Mouse (Mus musculus): ENCODE measurements around the gene Arrdc3.

Arrdc3 gene

GRCm38 (mm10) chr13:80921593-80922327, 38.6 kb downstream of the Arrdc3 start:
- no peak for DNase-seq

DNA sequence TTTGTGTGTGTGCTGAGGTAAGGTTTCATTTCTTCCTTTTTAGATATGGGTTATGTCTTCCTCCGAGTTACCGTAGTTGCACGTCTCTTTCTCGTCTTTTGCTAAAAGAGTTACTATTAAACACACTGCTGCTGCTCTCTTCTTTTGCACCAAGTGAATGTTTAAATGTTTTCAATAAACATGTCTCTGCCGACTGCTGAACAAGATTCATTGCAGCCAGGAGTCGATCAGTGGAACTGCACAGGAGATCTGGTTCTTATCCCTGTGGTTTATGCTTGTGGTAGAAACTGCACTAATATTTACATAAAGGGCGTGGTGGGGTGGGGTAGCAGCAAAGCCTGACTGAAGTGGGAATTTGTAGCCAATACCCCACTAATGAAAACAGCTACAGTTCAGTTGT, 45.0 kb downstream of the Arrdc3 start:
- DNase-seq: no peak

DNA sequence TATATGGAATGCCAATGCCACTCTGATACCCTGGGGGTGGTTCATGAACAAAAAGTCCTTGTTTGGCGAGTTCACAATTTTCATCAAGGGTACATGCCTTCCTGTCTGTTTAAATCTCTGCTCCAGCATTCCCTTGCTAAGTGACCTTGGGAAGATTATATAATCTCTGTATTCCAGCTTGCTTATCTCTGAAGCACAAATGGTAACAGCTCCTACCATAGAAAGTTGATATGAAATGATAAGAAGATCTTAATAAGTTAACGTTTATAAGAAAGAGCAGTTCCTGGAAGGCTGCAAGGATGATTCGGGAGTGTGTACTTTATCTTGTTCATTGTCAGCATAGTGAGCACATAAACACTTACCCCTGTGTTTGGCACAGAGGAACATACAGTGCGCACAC, 46.8 kb downstream of the Arrdc3 start:
- DNase-seq: no peak

DNA sequence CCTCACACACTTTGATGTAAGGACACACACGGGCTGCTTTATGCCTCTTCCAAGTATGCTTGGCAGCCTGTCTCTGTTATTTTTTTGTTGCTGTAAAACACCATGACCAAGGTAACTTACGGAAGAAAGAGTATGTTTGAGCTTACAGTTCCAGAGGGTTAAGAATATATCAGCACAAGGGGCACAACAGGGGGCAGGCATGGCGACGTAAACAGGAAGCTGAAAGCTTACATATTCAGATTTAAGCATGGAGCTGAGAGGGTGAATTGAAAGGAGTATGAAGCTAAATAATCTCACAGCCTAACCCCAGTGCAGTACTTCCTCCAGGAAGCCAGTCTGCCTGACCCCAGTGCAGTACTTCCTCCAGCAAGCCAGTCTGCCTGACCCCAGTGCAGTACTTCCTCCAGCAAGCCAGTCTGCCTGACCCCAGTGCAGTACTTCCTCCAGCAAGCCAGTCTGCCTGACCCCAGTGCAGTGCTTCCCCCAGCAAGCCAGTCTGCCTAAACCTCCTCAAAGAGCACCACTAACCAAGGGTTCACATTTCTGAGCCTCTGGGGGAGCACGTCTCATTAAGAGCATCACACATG, 49.7 kb downstream of the Arrdc3 start:
- DNase-seq: no peak

GRCm38 (mm10) chr13:80936426-80936825, 53.2 kb downstream of the Arrdc3 start:
- no peak for DNase-seq

- DNase-seq: no peak
Observed at GRCm38 (mm10) chr13:80939228-80939627, 56.0 kb downstream of the Arrdc3 start.

- no peak for DNase-seq
Observed at GRCm38 (mm10) chr13:80939866-80940265, 56.7 kb downstream of the Arrdc3 start.

GRCm38 (mm10) chr13:80940421-80940820, 57.2 kb downstream of the Arrdc3 start:
- DNase-seq: peak; percentile 22

DNA sequence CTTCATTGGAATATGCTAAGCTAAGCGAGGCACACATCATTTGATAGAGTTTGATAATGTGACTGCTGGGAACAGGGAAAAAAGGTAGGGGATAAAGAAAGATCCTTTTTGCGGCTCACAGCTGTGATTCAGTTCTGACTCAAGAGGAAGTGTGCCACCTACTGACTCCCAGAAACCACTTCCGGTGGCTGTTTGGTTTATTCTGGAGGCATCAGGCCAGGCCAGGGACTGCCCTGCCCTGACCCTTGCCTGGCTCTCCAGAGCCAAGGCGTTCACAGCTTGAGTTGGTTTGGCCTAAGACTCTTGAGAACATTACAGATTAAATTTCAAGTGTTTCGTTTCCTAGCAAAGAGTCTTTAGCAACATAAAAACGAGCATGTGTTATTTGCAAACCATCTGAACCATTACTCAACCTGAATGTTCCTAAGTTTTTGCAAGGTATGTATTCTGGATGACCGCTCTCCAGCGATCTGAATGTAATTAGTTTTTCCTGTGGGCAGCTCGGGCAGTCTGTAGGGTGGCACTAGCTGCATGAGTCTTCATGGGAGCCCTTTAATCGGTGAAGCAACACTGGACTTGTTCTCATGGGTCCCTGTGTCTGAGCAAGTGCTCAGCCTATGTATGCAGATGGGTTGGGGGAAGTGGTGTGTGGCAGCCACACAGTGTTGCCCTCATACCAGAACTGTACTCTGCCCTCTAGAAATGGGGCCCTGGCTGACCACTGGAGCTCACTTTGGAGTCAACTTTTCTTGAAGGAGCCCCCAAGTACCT, 57.9 kb downstream of the Arrdc3 start:
- DNase-seq: peak; percentile 52

DNA sequence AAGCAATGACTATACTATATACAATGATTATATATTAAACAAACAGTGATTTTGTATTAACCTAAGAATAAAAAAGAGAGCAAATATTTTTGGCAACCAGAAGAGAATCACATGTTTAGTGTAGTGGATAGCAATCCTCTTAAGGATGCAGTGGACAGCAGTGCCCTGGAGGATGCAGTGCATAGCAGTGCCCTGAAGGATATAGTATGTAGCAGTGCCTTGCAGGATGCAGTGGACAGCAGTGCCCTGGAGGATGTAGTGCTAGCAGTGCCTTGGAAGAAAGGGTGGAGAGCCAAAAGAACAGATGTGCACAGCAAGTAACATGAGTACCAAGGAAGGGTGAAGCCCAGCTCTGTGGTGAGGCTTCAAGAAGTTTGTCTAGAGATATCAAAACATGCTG, 61.3 kb downstream of the Arrdc3 start:
- DNase-seq: no peak
